Mouse (Mus musculus): ENCODE results near the gene Mcat. TPM values are rescaled to one million over a fixed set of nuclear protein-coding genes. Genes with fewer than 3 reads are reported as not detected.

Mcat gene
- polyA plus RNA-seq, 1 experiment from 2014 or later: 36.3 TPM

DNA sequence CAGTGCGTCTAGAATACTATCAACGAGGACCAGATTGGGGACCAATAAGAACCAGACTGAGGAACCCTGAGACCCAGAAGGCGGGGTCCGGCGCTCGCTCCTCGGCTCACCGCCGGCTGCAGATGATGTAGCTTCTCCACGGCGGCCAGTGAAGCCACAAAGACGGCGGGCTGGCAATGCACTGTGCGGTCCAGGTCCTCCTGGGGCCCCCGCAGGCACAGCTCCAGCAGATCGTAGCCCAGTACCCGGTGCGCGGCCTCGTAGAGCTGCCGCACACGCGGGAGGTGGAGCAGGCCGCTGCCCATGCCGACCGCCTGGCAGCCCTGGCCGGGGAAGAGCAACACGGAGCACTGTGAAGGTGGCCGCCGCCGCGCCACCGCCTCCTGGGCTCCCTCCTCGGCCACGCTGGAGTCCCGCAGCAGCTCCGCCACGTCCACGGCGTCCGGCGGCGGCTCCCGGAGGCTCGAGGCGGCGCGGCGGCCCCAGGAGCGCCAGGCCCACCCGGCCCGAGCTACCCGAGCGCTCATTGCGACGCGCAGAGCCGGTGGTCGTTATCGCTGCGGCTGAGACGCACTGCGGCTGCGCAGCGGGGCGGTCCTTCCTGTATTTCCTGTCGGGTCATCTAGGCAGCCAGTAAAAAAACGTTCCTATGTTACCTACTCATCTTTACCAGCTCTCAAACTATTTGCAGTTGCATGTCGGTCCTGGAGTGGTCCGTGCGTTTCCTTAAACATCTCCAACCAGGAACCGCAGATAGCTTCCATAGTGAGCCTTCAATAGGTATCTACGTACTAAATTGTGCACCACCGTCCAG, 8.2 kb downstream of the Mcat start:
- peak overlapping the region; percentile 82 for H3K4me2 ChIP-seq
- H3K27me3 ChIP-seq: no peaks in the 10 kb centered on the region
- under 1% methylated on average over 68 of the region's 74 CpGs for WGBS

DNA sequence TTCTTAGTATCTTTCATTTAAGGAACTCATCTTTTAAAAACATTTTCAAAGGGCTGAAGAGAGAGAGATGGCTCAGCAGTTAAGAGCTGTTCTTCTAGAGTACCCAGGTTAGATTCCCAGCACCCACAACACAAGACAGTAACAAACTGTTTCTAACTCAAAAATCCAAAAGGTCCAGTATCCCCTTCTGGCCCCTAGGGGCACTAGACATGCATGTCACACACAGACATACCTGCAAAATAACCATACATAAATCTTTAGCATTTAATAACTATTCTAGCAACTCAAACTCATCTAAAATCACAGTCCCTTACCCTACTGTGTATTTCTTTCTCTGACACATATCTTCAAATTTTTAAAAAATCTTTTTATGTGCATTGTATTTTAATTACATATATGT, 9.8 kb downstream of the Mcat start:
- H3K9me3 ChIP-seq: no peaks in the 10 kb centered on the region
- no peak overlapping the region for H3K4me2 ChIP-seq
- no peak for ATAC-seq (ENCODE audit: low read depth)
- H3K27me3 ChIP-seq: no peaks in the 10 kb centered on the region
- H3K4me1 ChIP-seq (replicated peaks): peaks cover 14% of the 10 kb centered on the region
- peaks cover 47% of the 10 kb centered on the region for H3K36me3 ChIP-seq
- no peak overlapping the region for H3K9ac ChIP-seq
- no peak overlapping the region for H3K27ac ChIP-seq (replicated peaks)
- H3K4me3 ChIP-seq: no peak overlapping the region

More for the DNA sequence above, 8.2 kb downstream of the Mcat start:
- peaks cover 31% of the 10 kb centered on the region for H3K36me3 ChIP-seq
- ATAC-seq (ENCODE audit: low read depth): peak; percentile 88
- peak overlapping the region; percentile 97 for H3K27ac ChIP-seq (replicated peaks)
- peak overlapping the region; percentile 98 for H3K9ac ChIP-seq
- peaks cover 14% of the 10 kb centered on the region for H3K4me1 ChIP-seq (replicated peaks)
- H3K4me3 ChIP-seq: peak overlapping the region; percentile 90
- H3K9me3 ChIP-seq: no peaks in the 10 kb centered on the region

- Histone ChIP-seq H3K4me2 (no peak overlapping the region), H3K4me1 (replicated peaks) (peaks cover 10% of the 10 kb centered on the region), H3K36me3 (peaks cover 84% of the 10 kb centered on the region), H3K9me3 (no peaks in the 10 kb centered on the region), H3K27ac (replicated peaks) (no peak overlapping the region), H3K4me3 (no peak overlapping the region), H3K27me3 (no peaks in the 10 kb centered on the region), H3K9ac (no peak overlapping the region)
- 86% methylated on average over 2 of the region's 2 CpGs for WGBS
- ATAC-seq (ENCODE audit: low read depth): no peak
Measured at GRCm38 (mm10) chr15:83550137-83550536, 13.4 kb downstream of the Mcat start.

DNA sequence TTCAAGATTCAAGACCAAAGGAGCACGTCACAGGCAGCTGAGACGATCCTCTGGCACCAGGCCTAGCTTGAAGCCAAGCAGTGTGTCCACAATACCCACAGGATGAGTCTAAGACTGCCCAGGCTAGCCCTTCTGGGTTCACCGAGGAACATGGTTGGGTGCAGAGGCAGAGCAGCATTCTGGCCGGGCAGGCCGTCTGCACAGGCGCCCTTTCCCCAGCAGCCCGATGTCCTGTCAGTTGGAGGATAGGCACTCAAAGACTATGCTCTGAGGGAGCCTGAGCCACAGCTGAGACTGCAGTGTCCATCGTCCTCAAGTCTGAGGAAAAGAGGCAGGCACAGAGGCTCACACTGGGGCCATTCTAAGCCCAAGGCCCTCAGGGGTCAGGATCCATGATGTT, 16.4 kb downstream of the Mcat start:
- 87% methylated on average over 8 of the region's 8 CpGs for WGBS

DNA sequence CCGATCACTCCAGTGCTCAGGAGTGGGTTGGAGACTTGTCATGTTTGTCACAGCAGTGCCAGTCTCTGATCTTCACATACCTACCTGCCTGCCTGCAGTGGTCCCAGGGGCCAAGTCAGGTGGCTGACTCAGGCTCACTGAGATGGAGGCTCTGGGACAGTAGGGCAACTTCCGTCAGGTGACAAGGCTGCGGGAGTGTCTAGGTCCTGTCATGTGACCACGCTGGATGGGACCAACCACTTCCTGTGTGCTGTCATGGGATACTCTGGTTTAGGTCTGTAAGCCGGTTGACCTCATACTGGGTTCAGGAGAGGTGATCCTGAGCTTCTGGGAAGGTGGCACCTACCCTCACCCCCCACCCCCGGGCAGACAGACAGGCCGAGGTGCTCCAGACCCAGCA, 17.6 kb downstream of the Mcat start:
- no peaks in the 10 kb centered on the region for H3K9me3 ChIP-seq
- no peaks in the 10 kb centered on the region for H3K4me1 ChIP-seq (replicated peaks)
- H3K27me3 ChIP-seq: no peaks in the 10 kb centered on the region
- H3K4me3 ChIP-seq: no peak overlapping the region
- WGBS: 91% methylated on average over 7 of the region's 7 CpGs
- H3K27ac ChIP-seq (replicated peaks): no peak overlapping the region
- H3K9ac ChIP-seq: no peak overlapping the region
- no peak for ATAC-seq (ENCODE audit: low read depth)
- H3K36me3 ChIP-seq: peaks cover 63% of the 10 kb centered on the region
- no peak overlapping the region for H3K4me2 ChIP-seq

More for the DNA sequence above, 16.4 kb downstream of the Mcat start:
- no peaks in the 10 kb centered on the region for H3K4me1 ChIP-seq (replicated peaks)
- no peaks in the 10 kb centered on the region for H3K27me3 ChIP-seq
- peaks cover 74% of the 10 kb centered on the region for H3K36me3 ChIP-seq
- H3K9me3 ChIP-seq: no peaks in the 10 kb centered on the region
- no peak overlapping the region for H3K27ac ChIP-seq (replicated peaks)
- no peak for ATAC-seq (ENCODE audit: low read depth)
- no peak overlapping the region for H3K4me2 ChIP-seq
- no peak overlapping the region for H3K9ac ChIP-seq
- H3K4me3 ChIP-seq: no peak overlapping the region

DNA sequence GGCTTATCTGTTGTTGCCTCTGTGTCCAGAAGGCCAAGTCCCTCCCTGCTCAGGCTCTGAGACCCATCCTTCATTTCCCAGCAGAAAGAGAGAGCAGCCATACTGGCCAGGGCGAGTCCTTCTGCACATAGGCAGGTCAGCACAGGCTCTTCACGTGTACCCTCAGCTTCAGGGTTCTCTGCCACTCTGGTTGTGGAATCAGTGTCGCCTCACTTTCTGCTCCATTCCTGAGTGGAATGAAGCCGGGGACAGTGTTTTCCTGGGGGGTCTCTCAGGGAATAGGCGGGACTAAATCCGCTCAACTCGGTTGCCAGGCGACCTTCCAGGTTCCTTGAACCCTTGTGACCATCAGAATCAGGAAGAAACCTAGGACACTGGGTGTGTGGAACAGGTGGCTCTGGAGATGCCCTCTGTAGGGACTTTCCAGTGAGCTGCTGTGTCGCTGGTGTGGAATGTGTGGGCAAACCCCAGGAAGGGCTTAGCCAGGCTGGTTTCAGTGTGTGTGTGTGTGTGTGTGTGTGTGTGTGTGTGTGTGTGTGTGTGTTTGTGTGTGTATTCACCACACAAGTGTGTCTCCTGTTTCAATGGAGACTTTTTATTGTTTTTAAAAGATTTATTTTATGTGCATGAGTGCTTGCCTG, 21.8 kb downstream of the Mcat start:
- Histone ChIP-seq H3K4me1 (replicated peaks) (no peaks in the 10 kb centered on the region), H3K9ac (no peak overlapping the region), H3K36me3 (peaks cover 20% of the 10 kb centered on the region), H3K4me3 (no peak overlapping the region), H3K9me3 (no peaks in the 10 kb centered on the region), H3K4me2 (no peak overlapping the region), H3K27ac (replicated peaks) (no peak overlapping the region), H3K27me3 (no peaks in the 10 kb centered on the region)
- ATAC-seq (ENCODE audit: low read depth): no peak
- 81% methylated on average over 9 of the region's 9 CpGs for WGBS

GRCm38 (mm10) chr15:83539905-83540304, 23.7 kb downstream of the Mcat start:
- Histone ChIP-seq H3K9me3 (no peaks in the 10 kb centered on the region), H3K4me1 (replicated peaks) (no peaks in the 10 kb centered on the region), H3K36me3 (0 out of 2 replicates have a peak, but pooled peaks cover 1% of the 10 kb centered on the region), H3K27me3 (no peaks in the 10 kb centered on the region), H3K9ac (no peak overlapping the region), H3K4me3 (no peak overlapping the region), H3K27ac (replicated peaks) (no peak overlapping the region), H3K4me2 (no peak overlapping the region)
- WGBS: 90% methylated on average over 4 of the region's 4 CpGs
- ATAC-seq (ENCODE audit: low read depth): no peak

DNA sequence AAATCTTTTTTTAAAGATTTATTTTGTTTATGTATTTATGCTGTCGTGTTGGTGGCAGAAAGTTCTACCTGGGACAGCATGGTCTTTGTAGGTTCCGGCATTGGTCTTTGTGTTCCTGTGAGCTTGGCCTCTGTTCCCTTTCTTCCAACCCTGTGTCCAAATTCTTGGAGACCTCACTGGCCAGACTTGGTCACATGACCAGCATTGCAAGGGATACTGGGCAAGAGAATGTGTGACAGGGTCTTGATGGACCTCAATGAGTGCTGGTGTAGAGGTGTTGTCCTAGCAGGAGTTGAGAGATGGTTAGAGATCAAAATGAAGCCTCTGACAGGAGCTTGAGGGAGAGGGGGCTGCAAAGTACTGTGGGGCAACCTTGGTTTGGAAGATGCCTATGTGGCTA, 24.7 kb downstream of the Mcat start:
- no peak for ATAC-seq (ENCODE audit: low read depth)
- H3K36me3 ChIP-seq: no peaks in the 10 kb centered on the region
- H3K9ac ChIP-seq: no peak overlapping the region
- no peak overlapping the region for H3K4me3 ChIP-seq
- H3K27ac ChIP-seq (replicated peaks): no peak overlapping the region
- H3K4me1 ChIP-seq (replicated peaks): no peaks in the 10 kb centered on the region
- H3K4me2 ChIP-seq: no peak overlapping the region
- H3K9me3 ChIP-seq: no peaks in the 10 kb centered on the region
- no peaks in the 10 kb centered on the region for H3K27me3 ChIP-seq
- 93% methylated on average over 2 of the region's 2 CpGs for WGBS

- WGBS: 81% methylated on average over 6 of the region's 6 CpGs
- Histone ChIP-seq H3K4me3 (no peak overlapping the region), H3K9ac (no peak overlapping the region), H3K27ac (replicated peaks) (no peak overlapping the region), H3K36me3 (no peaks in the 10 kb centered on the region), H3K27me3 (no peaks in the 10 kb centered on the region), H3K4me1 (replicated peaks) (no peaks in the 10 kb centered on the region), H3K9me3 (no peaks in the 10 kb centered on the region), H3K4me2 (no peak overlapping the region)
- no peak for ATAC-seq (ENCODE audit: low read depth)
Measured at GRCm38 (mm10) chr15:83535890-83536231, 27.7 kb downstream of the Mcat start.

- WGBS: 80% methylated on average over 17 of the region's 17 CpGs
- H3K4me2 ChIP-seq: no peak overlapping the region
Measured at GRCm38 (mm10) chr15:83534960-83535889, 28.4 kb downstream of the Mcat start.

GRCm38 (mm10) chr15:83532606-83533005, 31.0 kb downstream of the Mcat start:
- Histone ChIP-seq H3K9me3 (no peaks in the 10 kb centered on the region), H3K4me1 (replicated peaks) (no peaks in the 10 kb centered on the region), H3K4me2 (no peak overlapping the region), H3K9ac (no peak overlapping the region), H3K27me3 (peaks cover 18% of the 10 kb centered on the region), H3K27ac (replicated peaks) (no peak overlapping the region), H3K4me3 (no peak overlapping the region), H3K36me3 (no peaks in the 10 kb centered on the region)
- WGBS: 77% methylated on average over 7 of the region's 7 CpGs
- ATAC-seq (ENCODE audit: low read depth): no peak

More at GRCm38 (mm10) chr15:83534960-83535889, 28.4 kb downstream of the Mcat start:
- no peaks in the 10 kb centered on the region for H3K4me1 ChIP-seq (replicated peaks)
- H3K27ac ChIP-seq (replicated peaks): no peak overlapping the region
- H3K4me3 ChIP-seq: no peak overlapping the region
- no peaks in the 10 kb centered on the region for H3K27me3 ChIP-seq
- no peak for ATAC-seq (ENCODE audit: low read depth)
- no peaks in the 10 kb centered on the region for H3K36me3 ChIP-seq
- no peaks in the 10 kb centered on the region for H3K9me3 ChIP-seq
- H3K9ac ChIP-seq: no peak overlapping the region

- Histone ChIP-seq H3K9me3 (no peaks in the 10 kb centered on the region), H3K27ac (replicated peaks) (no peak overlapping the region), H3K4me2 (no peak overlapping the region), H3K27me3 (peaks cover 24% of the 10 kb centered on the region), H3K36me3 (no peaks in the 10 kb centered on the region), H3K4me1 (replicated peaks) (peaks cover 5% of the 10 kb centered on the region), H3K9ac (no peak overlapping the region), H3K4me3 (no peak overlapping the region)
- 70% methylated on average over 5 of the region's 5 CpGs for WGBS
- ATAC-seq (ENCODE audit: low read depth): no peak
Measured at GRCm38 (mm10) chr15:83531961-83532469, 31.6 kb downstream of the Mcat start.

Data from neural tube, embryonic 13.5 days (tissue).